Mouse (Mus musculus) E14TG2a.4 (cell line): ENCODE results near the gene Acat2.

Experiments used
- CTCF ChIP-seq: conservative IDR thresholded peaks from 2 replicates; pipeline ENCODE4 v1.5.1; 2014; ENCODE audit warnings: low read length
- NANOG ChIP-seq: IDR thresholded peaks from 2 replicates; pipeline ENCODE4 v1.6.1; 2014; ENCODE audit warnings: borderline replicate concordance, low read length, mixed read lengths

- peak; percentile 41 for TF ChIP-seq CTCF
- no peak for TF ChIP-seq NANOG
Measured at GRCm38 (mm10) chr17:12996345-12996744, 35.8 kb upstream of the Acat2 start.
